Mouse (Mus musculus) myocyte (in vitro differentiated cells): ENCODE measurements around the gene Gm9507.
"Not testable (repeated sequence)": the region's sequence is repeated elsewhere in the genome, so short reads cannot be mapped to it uniquely, and the experiment has no call there.

Experiments
- MAX ChIP-seq: IDR thresholded peaks from one replicate; pipeline ENCODE4 v1.6.1; 2011; ENCODE audit warnings: low read depth, mild to moderate bottlenecking, control low read depth
- POLR2A ChIP-seq: IDR thresholded peaks from one replicate; pipeline ENCODE4 v1.6.1; 2011; ENCODE audit warnings: low read depth, mild to moderate bottlenecking, control low read depth, moderate library complexity; ENCODE audit not compliant: insufficient read length
- REST ChIP-seq: IDR thresholded peaks from one replicate; pipeline ENCODE4 v1.6.1; 2011; ENCODE audit warnings: mild to moderate bottlenecking, control low read depth, moderate library complexity; ENCODE audit not compliant: insufficient read depth, insufficient read length
- SRF ChIP-seq: IDR thresholded peaks from one replicate; pipeline ENCODE4 v1.6.1; 2011; ENCODE audit warnings: low read depth; ENCODE audit not compliant: control insufficient read depth, insufficient read length
- TCF12 ChIP-seq: IDR thresholded peaks from one replicate; pipeline ENCODE4 v1.6.1; 2011; ENCODE audit warnings: mild to moderate bottlenecking, control low read depth; ENCODE audit not compliant: poor library complexity, insufficient read depth, severe bottlenecking
- TCF3 ChIP-seq: IDR thresholded peaks from one replicate; pipeline ENCODE4 v1.6.1; 2011; ENCODE audit warnings: low read depth, control low read depth; ENCODE audit not compliant: insufficient read length
- USF1 ChIP-seq: IDR thresholded peaks from one replicate; pipeline ENCODE4 v1.6.1; 2011; ENCODE audit warnings: low read depth, mild to moderate bottlenecking, control low read depth, moderate library complexity

GRCm38 (mm10) chr10:77787876-77788275, 23.8 kb downstream of the Gm9507 start, which contains the start of gene Gm7137:
- not testable (repeated sequence) for TF ChIP-seq POLR2A, SRF, MAX, TCF12, USF1, REST
- peak; percentile 49 for TF ChIP-seq TCF3
